Mouse (Mus musculus): ENCODE measurements around the gene Gm49355. TPM values are rescaled to one million over a fixed set of nuclear protein-coding genes. Genes with fewer than 3 reads are reported as not detected.
"Not testable (repeated sequence)": the region's sequence is repeated elsewhere in the genome, so short reads cannot be mapped to it uniquely, and the experiment has no call there.

Gene Gm49355
- under 1 TPM; 0.16 to 0.25 (median 0.17) TPM for total RNA-seq (2022)

GRCm38 (mm10) chr14:12283641-12284040 is at the start of gene Gm49355:
TSS of gene Gm49355 (plus strand) at chr14:12283976.
- DNase-seq (ENCODE audit: low spot score in 2 of 2): no peak

DNA sequence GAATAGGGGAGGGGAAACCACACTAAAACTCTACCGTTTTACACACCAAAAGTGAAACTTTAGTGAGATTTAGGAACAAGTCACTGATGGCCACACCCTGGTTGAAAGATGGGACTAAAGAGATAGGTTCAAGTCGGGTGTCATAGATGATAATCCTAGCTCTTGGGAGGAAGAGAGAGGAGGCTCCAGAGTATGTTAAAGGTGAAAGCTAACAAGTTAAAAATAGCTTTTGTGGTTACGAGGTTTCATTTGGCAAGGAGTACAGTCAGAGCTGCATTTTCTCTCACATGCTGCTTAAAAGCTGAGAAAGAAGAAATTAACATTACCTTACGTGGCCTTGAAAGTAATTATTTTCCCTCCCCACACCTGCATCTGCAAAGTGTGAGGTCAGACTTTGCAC is 40.0 kb upstream of the Gm49355 start:
- no peak for DNase-seq (ENCODE audit: low spot score in 2 of 2)

DNA sequence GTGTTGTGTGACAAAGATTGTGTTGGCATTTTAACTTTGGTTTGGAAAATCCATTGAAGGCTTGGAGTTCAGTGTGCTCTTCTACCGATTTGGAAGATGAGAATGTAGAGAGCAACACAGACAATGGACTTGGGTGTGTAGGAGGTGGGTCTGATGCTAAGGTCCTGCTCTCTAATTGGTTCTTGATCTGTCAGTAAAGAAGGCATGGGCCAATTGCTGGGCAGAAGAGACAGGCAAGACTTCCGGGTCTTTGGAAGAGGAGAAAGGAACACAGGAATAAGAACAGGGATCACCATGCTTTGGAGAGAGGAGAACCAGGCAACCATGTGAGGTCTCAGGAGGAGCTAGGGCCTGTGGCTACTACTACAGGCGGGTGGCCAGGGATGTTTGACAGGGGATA is 7.7 kb upstream of the Gm49355 start:
- no peak for DNase-seq (ENCODE audit: low spot score in 2 of 2)

- DNase-seq (ENCODE audit: low spot score in 2 of 2): peak; percentile 82 to 86
These were observed 551 bp downstream of the Gm49355 start, which contains the start of gene 3830406C13Rik for GRCm38 (mm10) chr14:12284141-12284912. TSS of gene 3830406C13Rik (plus strand) at chr14:12284173.

- DNase-seq (ENCODE audit: low spot score in 2 of 2): not testable (repeated sequence)
These were observed 6.0 kb downstream of the Gm49355 start for GRCm38 (mm10) chr14:12289747-12290146.

DNA sequence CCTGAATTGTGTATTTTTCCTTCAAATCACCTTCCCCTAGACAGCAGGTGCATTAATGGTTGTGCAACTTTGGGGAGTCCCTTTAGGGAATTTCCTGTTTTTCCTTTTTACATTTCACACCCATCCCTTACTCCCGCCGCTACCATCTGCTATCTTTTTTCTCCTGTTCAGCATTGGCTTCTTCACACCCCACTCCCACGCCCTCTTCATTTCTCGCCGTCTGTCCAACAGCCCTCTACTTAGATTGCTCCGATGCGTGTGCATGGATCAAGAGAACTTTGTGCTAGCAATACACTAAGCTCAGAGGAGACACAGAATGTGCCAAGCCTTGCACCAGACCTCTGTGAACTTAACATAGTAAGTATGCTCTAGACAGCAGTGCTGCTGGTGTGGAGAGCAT is 12.6 kb downstream of the Gm49355 start:
- DNase-seq (ENCODE audit: low spot score in 2 of 2): peak; percentile 70 to 75

DNA sequence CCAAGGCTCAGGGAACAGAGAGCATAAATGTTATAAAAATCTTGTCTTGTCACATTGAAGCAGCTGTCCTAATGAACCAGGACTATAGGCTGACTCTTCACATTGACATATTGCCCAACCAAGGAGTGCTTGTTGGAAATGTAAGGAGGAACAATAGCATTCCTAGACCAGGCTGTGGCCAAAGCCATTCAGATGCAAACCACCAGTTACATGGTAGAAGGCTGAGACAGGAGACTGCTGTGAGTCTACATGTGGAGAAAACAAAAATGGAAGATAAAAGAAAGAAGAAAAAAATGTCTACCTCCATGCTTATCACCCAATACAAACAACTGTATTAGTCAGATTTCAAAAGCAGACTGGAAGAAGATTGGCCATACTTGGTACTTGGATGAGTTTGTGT is 15.4 kb downstream of the Gm49355 start:
- no peak for DNase-seq (ENCODE audit: low spot score in 2 of 2)

DNA sequence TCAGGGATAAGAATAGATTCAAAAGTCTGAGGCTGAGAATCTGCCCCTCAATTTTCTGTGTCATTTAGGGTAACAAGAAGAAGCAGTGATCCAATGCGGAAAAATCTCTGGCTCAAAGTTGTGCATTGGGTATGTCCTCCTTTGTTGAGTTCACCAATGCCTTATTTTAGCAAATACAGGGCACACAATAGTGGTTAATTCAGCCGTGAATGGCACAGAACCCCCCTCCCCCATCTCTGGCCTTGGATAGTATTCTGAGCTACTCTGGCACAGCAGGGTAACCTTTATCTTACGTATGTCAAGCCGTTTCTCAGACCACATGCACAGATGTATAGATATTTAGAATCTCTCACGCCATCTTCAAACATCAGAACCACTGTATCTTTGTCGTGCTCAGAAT is 15.9 kb downstream of the Gm49355 start:
- no peak for DNase-seq (ENCODE audit: low spot score in 2 of 2)

DNA sequence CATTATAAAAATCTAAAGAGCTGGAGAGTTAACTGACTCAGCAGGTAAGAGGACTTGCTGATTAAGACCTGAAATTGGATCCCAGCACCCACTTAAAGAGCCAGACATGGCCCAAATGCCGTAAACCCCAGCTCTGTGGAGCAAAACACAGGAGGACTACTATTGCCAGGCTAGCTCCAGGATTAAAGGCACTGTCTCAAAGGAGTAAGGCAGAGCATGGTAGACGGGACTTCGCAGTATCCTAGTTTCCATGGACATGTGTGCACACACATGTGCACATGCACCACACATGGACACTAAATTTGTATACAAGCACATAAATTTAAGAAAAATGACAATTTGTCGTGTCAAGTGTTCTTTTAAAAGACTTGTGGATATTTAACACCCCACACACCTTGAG is 16.5 kb downstream of the Gm49355 start:
- DNase-seq (ENCODE audit: low spot score in 2 of 2): no peak

GRCm38 (mm10) chr14:12300677-12301076 is 16.9 kb downstream of the Gm49355 start:
- DNase-seq (ENCODE audit: low spot score in 2 of 2): no peak

GRCm38 (mm10) chr14:12303106-12303505 is 19.3 kb downstream of the Gm49355 start:
- no peak for DNase-seq (ENCODE audit: low spot score in 2 of 2)

DNA sequence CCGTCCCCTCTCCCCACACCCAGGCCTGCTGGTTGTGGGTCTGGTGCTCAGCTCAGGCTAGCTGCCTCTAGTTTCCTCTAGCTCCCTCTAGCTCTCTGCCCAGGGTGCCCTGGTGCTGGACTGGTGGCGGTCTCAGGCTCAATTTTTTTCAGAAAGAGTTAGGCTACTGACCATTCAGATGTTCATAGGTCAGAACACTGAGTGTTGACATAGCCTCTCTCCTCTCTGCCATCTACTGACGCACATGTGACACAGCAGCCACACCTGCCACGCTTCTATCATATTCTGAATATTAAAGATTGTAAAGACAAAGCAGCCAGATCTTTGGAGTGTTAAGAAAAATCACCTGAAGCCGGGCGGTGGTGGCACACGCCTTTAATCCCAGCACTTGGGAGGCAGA is 49.8 kb downstream of the Gm49355 start:
- DNase-seq (ENCODE audit: low spot score in 2 of 2): no peak

DNA sequence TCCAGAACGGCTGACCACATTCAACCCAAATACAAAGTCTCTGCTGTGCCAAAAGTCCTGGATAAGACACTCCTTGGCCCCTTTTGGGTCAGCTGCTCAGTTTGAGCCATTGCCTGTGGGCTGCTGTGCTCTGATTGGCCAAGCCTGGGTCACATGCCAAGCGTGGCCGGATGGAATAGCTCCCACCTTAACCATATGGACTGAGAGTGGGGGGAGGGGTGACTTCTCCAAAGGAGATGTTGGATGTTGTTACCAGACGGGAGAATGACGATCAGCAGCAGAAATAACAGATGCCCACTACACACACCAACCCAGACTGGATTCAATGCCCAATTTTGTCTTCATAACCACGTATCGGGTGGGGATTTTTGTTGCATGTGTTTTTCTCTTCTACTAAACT is 51.1 kb downstream of the Gm49355 start:
- DNase-seq (ENCODE audit: low spot score in 2 of 2): no peak

GRCm38 (mm10) chr14:12337421-12337997 is 53.7 kb downstream of the Gm49355 start:
- DNase-seq (ENCODE audit: low spot score in 2 of 2): peak; percentile 39 to 48

- DNase-seq (ENCODE audit: low spot score in 2 of 2): peak; percentile 56 to 65
These were observed 54.4 kb downstream of the Gm49355 start for GRCm38 (mm10) chr14:12337998-12338809.

- DNase-seq (ENCODE audit: low spot score in 2 of 2): no peak
These were observed 55.2 kb downstream of the Gm49355 start for GRCm38 (mm10) chr14:12338811-12339565.

- DNase-seq (ENCODE audit: low spot score in 2 of 2): peak in 1 of 2 experiments; percentile 25
These were observed 56.7 kb downstream of the Gm49355 start for GRCm38 (mm10) chr14:12340238-12341074.

DNA sequence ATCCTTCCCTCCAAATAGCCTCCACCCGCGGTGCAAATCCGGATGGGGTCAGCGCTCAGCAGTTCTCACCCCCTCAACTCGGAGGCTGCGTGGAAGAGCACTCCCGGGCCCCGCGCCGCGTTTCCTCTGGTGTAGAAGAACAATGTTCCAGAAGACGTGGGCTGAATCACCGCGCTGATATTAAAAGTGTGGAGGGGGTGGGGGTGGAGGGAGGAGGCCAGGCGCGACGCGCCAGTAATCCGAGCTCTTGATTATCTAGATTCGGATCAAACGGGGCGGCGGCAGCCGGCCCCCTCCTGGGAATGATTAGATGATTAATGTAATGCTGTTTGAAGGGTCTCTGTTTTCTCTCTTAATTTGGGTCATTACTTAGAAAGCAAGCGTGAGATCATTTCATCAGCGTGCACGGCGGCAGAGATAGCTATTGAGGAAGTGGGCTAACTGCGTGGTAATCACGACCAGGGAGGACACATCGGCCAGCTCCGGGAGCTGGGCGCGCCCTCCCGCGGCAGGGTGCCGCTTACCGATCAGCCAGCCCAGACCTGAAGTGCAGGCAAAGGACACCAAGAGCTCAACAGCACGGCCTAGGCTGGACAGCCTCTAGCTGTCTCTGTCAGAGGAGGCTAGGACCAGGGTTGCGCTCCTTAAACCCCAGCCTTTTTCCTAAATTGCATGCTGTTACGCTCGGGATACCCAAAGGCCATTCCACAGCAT is 57.5 kb downstream of the Gm49355 start:
- DNase-seq (ENCODE audit: low spot score in 2 of 2): peak in 1 of 2 experiments; percentile 45

DNA sequence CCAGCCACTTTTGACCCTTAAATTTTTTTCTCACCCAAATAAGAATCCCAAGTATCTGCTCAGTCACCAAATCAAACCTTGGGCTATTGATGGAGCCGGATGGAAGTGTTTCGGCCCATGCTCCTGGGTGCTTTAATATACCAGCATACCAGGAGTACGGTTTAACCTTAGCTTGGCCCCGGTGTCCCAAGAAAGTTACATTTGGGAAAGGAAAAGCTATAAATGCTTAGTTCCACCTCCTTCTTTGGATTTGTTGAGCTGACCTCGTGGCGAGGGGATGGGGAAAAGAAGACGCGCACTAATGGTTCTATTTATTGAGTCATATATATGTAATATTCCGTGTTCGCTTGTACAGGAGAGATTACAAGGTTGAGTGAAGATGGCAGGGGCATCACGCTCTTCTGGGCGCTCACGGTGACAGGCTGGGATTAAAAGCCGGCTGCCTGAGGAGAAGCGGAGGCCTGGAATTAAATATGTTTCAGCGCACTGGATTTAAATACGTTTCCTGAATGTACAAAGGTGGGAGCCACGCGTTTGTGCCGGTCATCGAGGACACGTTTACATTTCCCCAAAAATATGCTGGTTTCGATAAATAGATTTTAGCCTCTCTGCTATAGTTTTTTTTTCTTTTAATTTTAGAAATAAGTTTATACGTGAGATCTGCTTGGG is 58.1 kb downstream of the Gm49355 start:
- no peak for DNase-seq (ENCODE audit: low spot score in 2 of 2)

All from layer of hippocampus, adult 8-10 months (tissue).